Mouse (Mus musculus): ENCODE measurements around the gene Vmn1r40.

- TF ChIP-seq CTCF (IDR thresholded peaks at IDR 0.05; ENCODE audit: control insufficient read depth, insufficient read depth, low read length) (no peak), POLR2A (IDR thresholded peaks at IDR 0.05; ENCODE audit: borderline replicate concordance, control insufficient read depth, low read depth, low read length) (no peak)
Measured at GRCm38 (mm10) chr6:89672641-89673040, 34.7 kb upstream of the Vmn1r40 start.
